Mouse (Mus musculus): ENCODE results near the gene Abcb10. TPM values are rescaled to one million over a fixed set of nuclear protein-coding genes. Genes with fewer than 3 reads are reported as not detected.

Gene Abcb10
- polyA plus RNA-seq, 1 experiment from 2014 or later = 21.8 TPM

DNA sequence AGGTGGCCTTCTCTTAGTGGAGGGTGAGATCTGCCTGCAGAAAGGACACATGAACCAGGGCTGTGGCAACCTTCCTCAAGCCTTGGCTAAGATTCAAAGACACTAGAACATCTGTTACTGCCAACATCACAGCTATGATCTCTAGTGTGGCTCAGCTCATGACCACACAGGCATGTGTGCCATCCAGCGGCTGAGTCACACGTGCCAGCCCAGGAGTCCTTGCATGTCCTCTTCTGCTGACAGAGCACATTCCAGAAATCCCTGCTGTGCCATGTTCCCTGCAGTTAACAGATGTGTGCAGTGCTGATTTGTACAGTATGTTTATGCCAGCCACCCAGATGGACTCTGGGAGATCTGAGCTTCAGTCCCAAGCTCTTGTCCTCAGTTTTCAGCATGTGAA is 16.6 kb upstream of the Abcb10 start:
- no peaks in the 10 kb centered on the region for H3K4me1 ChIP-seq
- H3K9me3 ChIP-seq = no peaks in the 10 kb centered on the region
- no peak overlapping the region for H3K4me3 ChIP-seq
- no peak for DNase-seq (ENCODE audit: extremely low spot score, low spot score)
- no peak overlapping the region for H3K27ac ChIP-seq
- peaks cover 96% of the 10 kb centered on the region for H3K36me3 ChIP-seq (replicated peaks)
- H3K27me3 ChIP-seq (ENCODE audit: poor library complexity, severe bottlenecking) = no peaks in the 10 kb centered on the region
- 95% methylated on average over 2 of the region's 2 CpGs for WGBS

DNA sequence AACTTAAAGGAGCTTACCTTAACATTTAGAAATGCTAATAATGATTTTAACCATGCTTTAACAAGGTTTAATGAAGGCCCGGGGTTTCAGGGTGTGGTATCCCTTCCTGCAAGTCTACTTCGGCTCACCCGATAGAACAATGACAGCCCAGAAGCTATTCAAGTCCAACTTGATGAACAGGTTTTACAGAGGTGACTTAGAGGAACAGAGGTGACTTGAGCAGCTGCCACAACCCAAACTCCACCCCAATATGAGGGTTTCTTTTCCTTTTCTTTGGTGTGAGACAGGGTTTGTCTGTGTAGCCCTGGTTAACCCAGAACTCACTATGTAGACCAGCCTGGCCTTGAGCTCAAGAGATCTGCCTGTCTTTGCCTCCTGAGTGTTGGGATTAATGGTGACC is 11.1 kb upstream of the Abcb10 start:
- peaks cover 55% of the 10 kb centered on the region for H3K36me3 ChIP-seq (replicated peaks)
- H3K27ac ChIP-seq = no peak overlapping the region
- WGBS = 88% methylated on average over 3 of the region's 3 CpGs
- no peak for DNase-seq (ENCODE audit: extremely low spot score, low spot score)
- H3K9me3 ChIP-seq = no peaks in the 10 kb centered on the region
- no peaks in the 10 kb centered on the region for H3K27me3 ChIP-seq (ENCODE audit: poor library complexity, severe bottlenecking)
- H3K4me3 ChIP-seq = no peak overlapping the region
- H3K4me1 ChIP-seq = no peaks in the 10 kb centered on the region

- Histone ChIP-seq H3K27ac (no peak overlapping the region), H3K27me3 (ENCODE audit: poor library complexity, severe bottlenecking) (no peaks in the 10 kb centered on the region), H3K9me3 (no peaks in the 10 kb centered on the region), H3K4me1 (no peaks in the 10 kb centered on the region), H3K4me3 (no peak overlapping the region), H3K36me3 (replicated peaks) (peaks cover 51% of the 10 kb centered on the region)
- DNase-seq (ENCODE audit: extremely low spot score, low spot score) = no peak
- WGBS = 92% methylated on average over 5 of the region's 5 CpGs
These were observed 10.7 kb upstream of the Abcb10 start for GRCm38 (mm10) chr8:123993597-123993996.

GRCm38 (mm10) chr8:123992587-123992986 is 9.7 kb upstream of the Abcb10 start:
- H3K4me3 ChIP-seq = no peak overlapping the region
- no peak for DNase-seq (ENCODE audit: extremely low spot score, low spot score)
- peaks cover 42% of the 10 kb centered on the region for H3K36me3 ChIP-seq (replicated peaks)
- H3K27ac ChIP-seq = no peak overlapping the region
- WGBS = 89% methylated on average over 8 of the region's 8 CpGs
- no peaks in the 10 kb centered on the region for H3K9me3 ChIP-seq
- no peaks in the 10 kb centered on the region for H3K4me1 ChIP-seq
- no peaks in the 10 kb centered on the region for H3K27me3 ChIP-seq (ENCODE audit: poor library complexity, severe bottlenecking)

GRCm38 (mm10) chr8:123990277-123991049 is 7.5 kb upstream of the Abcb10 start:
- 91% methylated on average over 13 of the region's 13 CpGs for WGBS
- Histone ChIP-seq H3K36me3 (replicated peaks) (peaks cover 23% of the 10 kb centered on the region), H3K27ac (no peak overlapping the region), H3K27me3 (ENCODE audit: poor library complexity, severe bottlenecking) (no peaks in the 10 kb centered on the region), H3K4me1 (no peaks in the 10 kb centered on the region), H3K4me3 (no peak overlapping the region), H3K9me3 (no peaks in the 10 kb centered on the region)
- no peak for DNase-seq (ENCODE audit: extremely low spot score, low spot score)

DNA sequence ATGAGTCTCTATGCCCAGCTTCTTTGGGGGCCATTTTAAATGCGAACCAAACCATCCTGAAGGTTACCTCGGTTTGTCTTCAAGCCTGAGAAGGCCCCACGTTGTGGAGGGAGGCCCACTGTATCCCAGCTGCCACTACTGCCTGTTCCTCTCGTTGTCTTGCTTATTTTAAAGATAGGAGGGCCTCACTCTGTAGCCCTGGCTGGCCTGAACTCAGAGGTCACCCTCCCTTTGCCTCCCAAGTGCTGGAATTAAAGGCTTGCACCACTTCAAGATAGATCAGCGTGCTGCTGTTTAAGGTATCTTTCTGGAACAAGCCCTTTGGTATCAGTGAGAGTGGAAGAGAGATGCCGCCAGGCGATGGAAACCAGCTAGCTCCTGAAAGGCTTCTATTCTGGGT is 6.2 kb upstream of the Abcb10 start:
- no peaks in the 10 kb centered on the region for H3K27me3 ChIP-seq (ENCODE audit: poor library complexity, severe bottlenecking)
- WGBS = 80% methylated on average over 7 of the region's 7 CpGs
- peak overlapping the region; percentile 44; the same call in 1 of the 2 replicates for H3K27ac ChIP-seq
- no peak for DNase-seq (ENCODE audit: extremely low spot score, low spot score)
- H3K9me3 ChIP-seq = no peaks in the 10 kb centered on the region
- no peak overlapping the region for H3K4me3 ChIP-seq
- peaks cover 10% of the 10 kb centered on the region for H3K36me3 ChIP-seq (replicated peaks)
- no peaks in the 10 kb centered on the region for H3K4me1 ChIP-seq

GRCm38 (mm10) chr8:123988605-123989038 is 5.7 kb upstream of the Abcb10 start:
- Histone ChIP-seq H3K27me3 (ENCODE audit: poor library complexity, severe bottlenecking) (no peaks in the 10 kb centered on the region), H3K4me3 (no peak overlapping the region), H3K9me3 (no peaks in the 10 kb centered on the region), H3K27ac (peak overlapping the region; percentile 44; the same call in 1 of the 2 replicates), H3K4me1 (peaks cover 2% of the 10 kb centered on the region), H3K36me3 (replicated peaks) (peaks cover 5% of the 10 kb centered on the region)
- no peak for DNase-seq (ENCODE audit: extremely low spot score, low spot score)
- 77% methylated on average over 6 of the region's 6 CpGs for WGBS

DNA sequence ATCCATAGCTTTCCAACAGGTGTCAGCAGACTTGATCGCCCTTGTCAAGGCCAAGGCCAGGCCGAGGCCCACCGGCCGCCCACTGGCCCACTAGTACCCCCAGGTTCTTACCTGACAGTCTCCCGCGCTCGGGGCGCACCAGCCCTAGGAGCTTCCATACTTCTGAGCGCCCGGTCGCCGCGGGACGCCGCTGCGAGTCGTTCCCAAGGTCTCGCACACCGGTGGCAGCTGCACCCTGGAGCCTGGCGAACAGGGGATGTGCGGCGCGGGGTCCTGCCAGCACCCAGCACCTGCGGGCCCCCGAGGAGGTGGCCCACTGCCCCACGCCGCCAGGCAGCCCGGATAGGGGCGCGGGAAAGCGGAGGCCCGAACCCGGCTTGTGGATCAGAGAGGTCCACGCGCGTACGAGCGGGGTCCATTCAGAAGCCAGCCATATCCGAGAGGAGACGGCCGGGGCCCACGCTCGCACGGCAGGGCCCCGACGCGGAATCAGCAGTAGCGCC is 580 bp downstream of the Abcb10 start:
- no peaks in the 10 kb centered on the region; the same call in 1 of the 2 replicates for H3K36me3 ChIP-seq (replicated peaks)
- peak overlapping the region; percentile 74 for H3K4me3 ChIP-seq
- DNase-seq (ENCODE audit: extremely low spot score, low spot score) = peak; percentile 30
- peak overlapping the region; percentile 88 for H3K27ac ChIP-seq
- H3K9me3 ChIP-seq = no peaks in the 10 kb centered on the region
- peaks cover 29% of the 10 kb centered on the region for H3K4me1 ChIP-seq
- WGBS = under 1% methylated on average over 48 of the region's 48 CpGs
- peaks cover 16% of the 10 kb centered on the region; the same call in 1 of the 2 replicates for H3K27me3 ChIP-seq (ENCODE audit: poor library complexity, severe bottlenecking)

DNA sequence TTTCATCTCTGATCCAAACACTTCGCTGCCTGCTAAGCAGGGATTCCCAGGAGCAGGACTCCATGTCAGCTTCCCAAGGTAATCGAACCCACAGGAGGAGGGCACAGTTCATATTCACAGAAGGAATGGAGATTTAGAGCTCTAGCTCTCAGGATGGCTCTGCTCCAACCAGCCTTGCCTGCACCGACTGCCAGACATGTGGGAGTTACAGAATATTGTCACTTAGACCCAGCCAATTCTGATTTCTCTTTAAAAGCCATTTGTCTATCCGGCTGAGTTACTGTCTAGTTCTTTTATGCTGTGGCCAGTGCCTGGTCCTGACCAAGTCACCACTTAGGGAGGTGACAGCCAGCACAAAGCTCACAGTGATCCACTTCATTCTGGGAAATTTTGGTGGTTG is 1.2 kb downstream of the Abcb10 start:
- H3K27me3 ChIP-seq (ENCODE audit: poor library complexity, severe bottlenecking) = peaks cover 16% of the 10 kb centered on the region; the same call in 1 of the 2 replicates
- H3K9me3 ChIP-seq = no peaks in the 10 kb centered on the region
- H3K4me3 ChIP-seq = peak overlapping the region; percentile 74
- no peak for DNase-seq (ENCODE audit: extremely low spot score, low spot score)
- peak overlapping the region; percentile 40; the same call in 1 of the 2 replicates for H3K27ac ChIP-seq
- WGBS = 64% methylated on average over 4 of the region's 4 CpGs
- H3K36me3 ChIP-seq (replicated peaks) = no peaks in the 10 kb centered on the region; the same call in 1 of the 2 replicates
- peaks cover 29% of the 10 kb centered on the region for H3K4me1 ChIP-seq

- WGBS = 72% methylated on average over 4 of the region's 4 CpGs
- H3K27me3 ChIP-seq (ENCODE audit: poor library complexity, severe bottlenecking) = peaks cover 16% of the 10 kb centered on the region; the same call in 1 of the 2 replicates
- H3K27ac ChIP-seq = peak overlapping the region; percentile 48
- H3K4me1 ChIP-seq = peaks cover 29% of the 10 kb centered on the region
- no peak for DNase-seq (ENCODE audit: extremely low spot score, low spot score)
- no peaks in the 10 kb centered on the region; the same call in 1 of the 2 replicates for H3K36me3 ChIP-seq (replicated peaks)
- H3K4me3 ChIP-seq = peak overlapping the region; percentile 74
- H3K9me3 ChIP-seq = no peaks in the 10 kb centered on the region
These were observed 2.7 kb downstream of the Abcb10 start for GRCm38 (mm10) chr8:123980239-123980638.

DNA sequence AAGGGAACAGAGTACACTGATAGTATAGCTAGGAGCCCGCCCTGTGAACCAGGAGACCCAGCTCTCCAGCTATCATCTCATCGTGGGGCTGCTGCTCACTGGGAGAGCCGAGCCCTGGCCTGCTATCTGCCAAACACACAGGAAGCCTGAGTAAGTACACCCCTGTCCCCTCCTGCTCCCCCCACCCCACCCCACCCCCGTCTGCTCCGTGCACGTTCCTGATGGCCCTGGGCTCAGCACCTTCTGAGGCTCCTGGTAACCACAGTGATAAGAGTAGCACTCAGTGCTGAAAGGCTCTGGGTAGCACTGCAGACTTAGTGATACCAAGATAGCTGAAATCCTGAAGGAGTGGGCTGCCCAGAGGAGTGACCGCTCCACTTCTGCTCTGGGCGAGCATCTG is 4.0 kb downstream of the Abcb10 start:
- no peaks in the 10 kb centered on the region for H3K9me3 ChIP-seq
- DNase-seq (ENCODE audit: extremely low spot score, low spot score) = no peak
- peak overlapping the region; percentile 5; the same call in 1 of the 2 replicates for H3K27ac ChIP-seq
- peaks cover 29% of the 10 kb centered on the region for H3K4me1 ChIP-seq
- 79% methylated on average over 8 of the region's 8 CpGs for WGBS
- H3K27me3 ChIP-seq (ENCODE audit: poor library complexity, severe bottlenecking) = peaks cover 16% of the 10 kb centered on the region; the same call in 1 of the 2 replicates
- H3K36me3 ChIP-seq (replicated peaks) = peaks cover 2% of the 10 kb centered on the region; the same call in 1 of the 2 replicates
- H3K4me3 ChIP-seq = no peak overlapping the region

DNA sequence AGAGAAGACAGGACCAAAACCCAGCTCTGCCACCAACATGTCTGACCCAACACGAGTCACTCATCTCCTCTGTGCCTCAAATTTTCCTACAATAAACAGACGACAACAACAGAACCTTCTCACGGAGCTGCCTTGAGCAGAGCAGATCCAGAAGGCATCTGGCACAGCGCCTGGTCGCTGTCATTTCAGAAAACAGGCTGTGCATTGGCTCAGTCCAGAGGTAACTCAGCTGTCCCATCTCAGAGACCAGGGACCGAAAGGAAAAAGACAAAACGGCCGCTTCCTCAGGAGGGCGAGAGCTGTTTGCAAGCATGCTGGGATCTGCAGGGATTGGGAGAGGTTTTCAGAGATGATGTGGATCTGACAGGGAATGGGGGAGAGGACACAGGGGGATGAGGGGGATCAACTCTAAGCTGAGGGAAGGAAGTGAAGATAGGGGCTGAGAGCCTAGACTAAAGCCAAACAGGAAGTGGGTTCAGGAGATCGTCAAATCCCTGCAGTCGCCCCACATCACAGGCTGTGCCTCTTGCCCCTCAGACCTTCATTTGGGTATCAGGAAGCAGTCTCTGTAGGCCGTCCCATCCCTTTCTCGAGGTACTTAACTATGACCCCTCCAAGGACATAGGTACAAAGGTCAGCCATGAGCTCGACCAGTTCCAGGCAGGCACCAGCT is 4.6 kb downstream of the Abcb10 start:
- H3K4me1 ChIP-seq = peaks cover 24% of the 10 kb centered on the region
- WGBS = 78% methylated on average over 14 of the region's 14 CpGs
- H3K27ac ChIP-seq = peak overlapping the region; percentile 5; the same call in 1 of the 2 replicates
- H3K27me3 ChIP-seq (ENCODE audit: poor library complexity, severe bottlenecking) = peaks cover 16% of the 10 kb centered on the region; the same call in 1 of the 2 replicates
- no peaks in the 10 kb centered on the region for H3K9me3 ChIP-seq
- no peak for DNase-seq (ENCODE audit: extremely low spot score, low spot score)
- no peak overlapping the region; the same call in 1 of the 2 replicates for H3K4me3 ChIP-seq
- H3K36me3 ChIP-seq (replicated peaks) = peaks cover 2% of the 10 kb centered on the region; the same call in 1 of the 2 replicates
